Mouse (Mus musculus) adrenal gland, postnatal 36 days (tissue): ENCODE measurements around the gene Sept7. TPM values are rescaled to one million over a fixed set of nuclear protein-coding genes. Genes with fewer than 3 reads are reported as not detected.
"Not testable (repeated sequence)": the region's sequence is repeated elsewhere in the genome, so short reads cannot be mapped to it uniquely, and the experiment has no call there.

ENCODE experiments used
- DNase-seq, 2 experiments: peaks; one replicate each; pipeline ENCODE4 v3.0.0; 2021; ENCODE audit warnings: mixed read lengths in 1 of 2
- long read RNA-seq, 2 experiments: library from polyadenylated mRNA; stranded (forward); transcript quantifications; one replicate each; pipeline ENCODE4 v2.0.0; 2021; ENCODE audit warnings: borderline sequencing depth in 2 of 2
- total RNA-seq, 2 experiments: library from RNA; stranded (reverse); gene quantifications; 2 replicates each; pipeline ENCODE4 v1.2.3; 2021

Gene Sept7
- total RNA-seq, result 100 to 1,000 TPM; 112 to 128 TPM
- long read RNA-seq, experiment 1, partial matches to known transcripts, result 13 of 137 reads
- long read RNA-seq, experiment 1, other reads (novel, unspliced or antisense), result 124 of 137 reads
- long read RNA-seq, experiment 2, partial matches to known transcripts, result 2 of 30 reads
- long read RNA-seq, experiment 2, other reads (novel, unspliced or antisense), result 28 of 30 reads

DNA sequence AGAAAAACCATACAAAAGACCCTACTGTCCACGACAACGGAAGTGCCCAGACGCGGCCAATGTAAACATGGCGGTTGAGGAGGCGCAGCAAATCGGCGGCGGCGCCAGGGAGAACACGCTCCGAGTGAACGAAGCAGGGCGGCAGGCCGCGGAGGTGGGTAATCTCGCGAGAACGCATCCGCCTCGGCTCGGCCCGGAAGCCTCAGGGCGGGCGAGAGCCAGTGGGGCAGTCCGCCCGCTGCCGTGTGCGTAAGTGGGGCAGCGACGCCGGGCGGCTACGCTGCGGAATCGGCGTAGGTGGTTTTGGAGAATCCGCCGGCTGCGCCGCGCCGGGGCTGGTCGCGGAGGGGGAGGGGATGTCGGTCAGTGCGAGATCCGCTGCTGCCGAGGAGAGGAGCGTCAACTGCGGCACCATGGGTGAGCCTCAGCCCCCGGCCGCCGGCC, at the start of gene Sept7:
Gene Sept7, plus strand, starts transcription at position 157 of the 444 bp plus-strand sequence.
- peak; percentile 99 for DNase-seq

DNA sequence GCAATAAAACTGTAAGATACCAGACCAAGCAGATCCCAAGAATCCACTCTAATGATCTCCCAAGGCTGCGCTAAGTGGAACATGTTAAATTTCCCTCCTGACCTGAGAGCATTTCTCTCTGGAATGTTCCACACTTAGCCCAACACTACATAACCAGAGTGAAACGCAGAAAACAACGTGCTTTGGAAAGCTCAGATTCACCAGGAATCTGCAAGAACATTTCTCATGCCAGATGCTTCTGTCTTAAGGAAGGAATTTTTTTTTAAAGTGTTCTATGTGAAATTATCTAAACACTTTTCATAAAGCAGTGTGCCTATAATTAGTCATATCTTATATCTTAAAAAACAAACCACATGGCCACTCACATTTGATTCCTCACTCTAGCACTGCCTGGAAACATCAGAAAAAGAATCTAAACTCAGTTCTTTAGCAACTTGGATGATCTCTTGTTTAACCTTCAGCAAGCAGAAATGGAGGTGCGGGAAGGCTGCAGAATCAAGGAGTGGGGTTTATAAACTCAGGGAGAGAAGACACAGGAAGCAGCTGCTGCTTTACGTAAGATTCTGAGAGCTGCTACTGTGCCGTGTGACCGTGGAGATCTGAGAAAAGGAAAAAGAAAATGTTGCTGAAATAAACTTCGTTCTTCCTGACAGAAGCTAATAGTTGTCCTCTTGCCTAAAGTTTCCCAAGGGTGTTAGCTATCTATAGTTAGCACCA, 44.0 kb upstream of the Sept7 start:
- no peak for DNase-seq

DNA sequence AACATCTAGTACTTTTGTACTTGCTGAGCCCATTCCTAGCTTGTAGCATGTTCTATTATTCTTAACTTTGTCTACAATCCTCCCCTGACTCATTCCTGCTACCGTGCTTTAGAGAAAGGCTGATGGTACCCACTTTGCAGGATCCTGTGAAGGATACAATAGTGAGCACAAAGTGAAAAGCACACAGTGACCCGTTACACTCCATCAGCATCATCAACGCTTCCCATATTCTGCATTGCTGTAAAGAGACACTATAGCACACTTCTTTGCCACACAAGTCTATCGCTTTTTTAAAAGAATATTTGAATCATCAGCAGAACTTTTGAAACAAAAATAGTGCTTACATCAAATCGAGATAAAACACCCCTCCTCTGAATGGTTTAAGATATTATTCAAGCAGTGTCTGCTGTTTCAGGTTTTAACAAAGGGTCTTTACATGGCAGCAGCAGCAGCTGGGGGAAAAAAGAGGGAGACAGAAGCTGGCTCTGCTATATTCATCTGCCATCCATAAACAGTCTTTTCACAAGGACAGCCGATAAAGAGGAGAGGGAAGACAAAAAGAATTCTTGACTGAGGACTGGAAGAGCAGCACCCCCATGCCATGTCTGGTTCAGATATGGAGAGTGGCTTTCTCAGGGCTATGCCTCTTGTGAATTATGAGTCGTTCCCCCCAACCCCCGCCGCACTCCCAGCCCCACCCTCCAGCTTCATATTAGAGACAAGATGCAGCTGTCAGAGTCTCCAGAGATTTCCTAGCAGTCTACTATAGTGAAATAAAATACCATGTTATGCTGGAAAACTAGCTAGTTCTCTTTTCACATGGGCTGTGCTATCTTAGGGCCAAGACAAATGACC, 39.7 kb upstream of the Sept7 start:
- DNase-seq, result no peak

DNA sequence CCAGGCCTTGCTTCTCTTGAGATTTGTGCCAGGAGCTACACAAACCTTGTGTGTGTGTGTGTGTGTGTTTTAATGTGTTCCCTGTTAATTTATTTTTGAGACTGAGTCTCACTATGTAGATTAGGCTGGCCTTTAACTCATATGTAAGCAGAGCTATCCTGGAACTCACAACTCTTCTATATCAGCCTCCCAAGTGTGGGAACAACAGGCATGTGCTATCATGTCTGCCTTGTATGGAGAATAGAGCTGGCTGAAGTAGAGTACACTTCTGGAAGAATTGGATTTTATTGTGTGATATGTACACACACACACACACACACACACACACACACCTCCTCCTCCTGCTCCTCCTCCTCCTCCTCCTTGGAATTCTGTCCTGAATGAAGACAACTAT, 39.1 kb upstream of the Sept7 start:
- no peak for DNase-seq

DNA sequence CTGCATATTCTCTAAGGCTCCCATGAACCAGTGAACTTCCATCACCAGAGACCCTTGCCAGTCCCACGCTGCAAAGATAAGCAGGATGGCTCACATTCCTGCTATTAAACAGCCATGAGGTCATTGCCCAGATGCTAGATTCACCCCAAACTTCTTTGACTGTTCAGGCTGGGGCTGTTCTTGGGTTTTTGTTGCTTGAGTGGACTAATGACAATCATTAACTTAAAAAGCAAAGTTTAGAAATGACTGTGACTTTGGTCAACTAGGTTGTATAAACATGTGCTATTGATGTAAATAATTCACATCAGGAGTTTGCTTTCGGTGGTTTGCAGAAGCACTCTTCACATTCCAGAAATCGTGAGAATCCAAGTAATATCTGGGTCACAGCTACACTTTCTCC, 36.8 kb upstream of the Sept7 start:
- no peak for DNase-seq

DNA sequence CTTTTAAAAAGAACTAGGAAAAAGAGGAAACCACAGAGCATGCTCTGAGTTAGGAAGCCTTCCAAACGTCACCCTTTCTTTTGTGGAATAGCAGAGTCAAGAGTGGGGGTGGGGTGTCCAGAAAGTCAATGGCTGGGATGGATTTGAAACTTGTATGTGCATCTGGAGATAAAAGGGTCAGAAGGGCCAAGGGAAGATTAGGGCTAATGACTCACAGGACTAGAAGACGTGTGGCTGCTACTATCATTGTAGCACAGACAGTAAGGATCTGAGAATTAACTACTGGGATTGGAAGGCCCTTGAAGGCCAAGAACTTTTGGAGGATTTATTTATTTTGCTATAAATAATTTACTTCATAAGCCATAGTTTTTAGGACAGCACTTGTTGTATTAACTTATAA, 36.0 kb upstream of the Sept7 start:
- no peak for DNase-seq

DNA sequence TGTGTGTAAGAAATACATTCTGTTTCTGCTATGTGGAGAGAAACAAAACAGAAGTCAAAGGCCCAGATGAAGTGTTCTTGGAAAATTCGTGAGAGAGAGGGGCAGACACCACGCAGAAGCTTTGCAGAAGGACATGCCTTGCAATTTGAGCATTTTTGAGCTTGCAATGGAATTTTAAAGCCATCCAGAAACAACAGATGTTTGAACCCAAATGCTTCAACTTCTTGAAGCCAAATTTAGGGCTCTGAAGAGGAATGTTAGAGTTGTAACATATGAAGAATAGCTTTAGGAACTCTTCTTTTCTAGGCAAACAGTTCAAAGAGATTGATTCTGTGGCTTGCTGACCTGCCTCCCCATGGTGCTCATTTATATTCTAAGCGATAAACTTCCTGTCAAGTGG, 33.3 kb upstream of the Sept7 start:
- DNase-seq, result no peak

DNA sequence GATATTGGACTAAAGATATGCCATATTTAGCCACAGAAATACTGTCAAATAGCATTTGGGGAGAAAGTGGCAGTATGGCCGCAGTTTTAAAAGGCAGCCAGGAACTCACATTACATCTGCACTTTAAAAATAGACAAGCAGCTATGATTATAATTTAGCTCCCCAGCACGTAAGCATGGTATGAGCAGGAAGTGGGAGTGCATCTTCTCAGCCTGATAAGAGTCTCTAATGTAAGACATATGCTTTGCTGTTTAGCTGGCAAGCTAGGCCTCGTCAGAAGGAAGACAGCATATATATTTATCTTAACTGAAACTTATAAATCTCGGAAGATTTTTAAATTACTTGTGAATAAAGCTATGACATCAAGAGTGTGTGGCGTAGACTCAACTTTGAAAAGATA, 32.4 kb upstream of the Sept7 start:
- DNase-seq, result no peak

DNA sequence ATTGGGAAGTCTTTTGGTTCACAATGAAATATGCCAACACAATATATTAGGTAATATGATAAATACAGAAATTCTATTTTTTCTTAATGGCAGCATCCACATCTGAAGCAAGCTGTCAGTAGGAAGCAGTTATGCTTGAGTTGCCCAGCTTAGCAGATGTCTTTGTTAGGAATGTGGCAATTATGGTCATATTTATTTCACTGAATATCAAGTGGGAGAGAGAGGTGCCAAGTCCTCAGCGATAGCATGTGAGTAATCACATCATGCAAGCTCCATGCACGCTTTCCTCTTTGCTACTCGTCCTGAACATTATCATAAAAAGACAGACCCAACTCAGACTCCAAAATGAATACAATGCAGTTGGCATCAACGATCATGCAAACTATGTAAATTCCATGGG, 27.3 kb upstream of the Sept7 start:
- DNase-seq, result no peak

DNA sequence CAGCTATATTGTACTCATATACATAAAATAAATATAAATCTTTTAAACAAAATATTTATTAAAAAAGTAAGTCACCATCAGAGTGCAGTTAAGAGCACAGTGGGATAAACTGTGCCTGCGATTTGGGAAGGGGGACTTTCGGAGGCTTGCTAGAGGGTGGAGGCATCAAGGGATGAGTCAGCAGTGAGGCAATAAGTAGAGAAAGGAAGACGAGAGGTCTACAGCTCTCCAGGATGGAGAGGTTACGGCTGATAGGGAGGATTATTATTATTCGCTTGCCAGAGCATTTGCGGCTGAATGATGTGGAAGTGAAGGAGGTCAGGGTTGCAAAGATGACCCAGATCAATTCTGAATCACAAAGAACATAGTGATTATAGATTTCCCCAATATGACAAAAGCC, 22.5 kb upstream of the Sept7 start:
- DNase-seq, result no peak

DNA sequence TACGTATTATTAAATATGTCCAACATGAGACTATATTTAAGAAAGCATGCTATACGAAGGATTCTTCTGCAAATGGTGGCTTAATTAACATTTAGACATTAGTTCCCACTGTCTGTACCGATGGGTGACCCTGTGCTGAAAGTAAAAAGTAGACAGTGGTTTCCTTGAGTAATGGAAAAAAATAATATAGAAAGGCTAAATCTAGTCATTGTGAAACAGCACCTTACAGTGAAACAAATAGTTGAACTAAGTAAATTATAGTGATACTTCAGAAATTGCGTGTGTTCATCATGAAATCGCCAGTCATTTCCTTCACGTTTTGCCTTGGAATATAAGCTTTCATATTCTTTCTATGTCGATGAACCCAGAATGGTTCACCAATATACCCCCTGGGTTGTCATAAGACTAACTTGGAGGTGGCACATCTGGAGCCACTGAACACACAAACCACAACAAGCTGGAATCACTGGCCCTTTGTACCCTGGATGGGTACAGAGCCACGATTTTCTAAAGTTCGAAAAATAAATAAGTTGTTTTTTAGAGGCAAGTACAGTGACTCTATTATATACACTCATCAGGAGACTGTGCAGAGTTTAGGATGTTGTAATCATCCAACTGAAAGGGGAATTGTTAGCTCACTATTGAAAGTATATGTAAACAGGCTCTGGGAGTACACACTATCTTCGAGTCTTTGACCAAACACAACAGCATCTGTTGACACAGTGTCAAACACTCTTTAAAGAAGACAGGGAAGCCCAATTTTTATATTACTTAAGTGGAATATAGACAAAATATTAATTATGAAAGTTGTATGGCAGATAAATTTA, 21.8 kb upstream of the Sept7 start:
- no peak for DNase-seq

DNA sequence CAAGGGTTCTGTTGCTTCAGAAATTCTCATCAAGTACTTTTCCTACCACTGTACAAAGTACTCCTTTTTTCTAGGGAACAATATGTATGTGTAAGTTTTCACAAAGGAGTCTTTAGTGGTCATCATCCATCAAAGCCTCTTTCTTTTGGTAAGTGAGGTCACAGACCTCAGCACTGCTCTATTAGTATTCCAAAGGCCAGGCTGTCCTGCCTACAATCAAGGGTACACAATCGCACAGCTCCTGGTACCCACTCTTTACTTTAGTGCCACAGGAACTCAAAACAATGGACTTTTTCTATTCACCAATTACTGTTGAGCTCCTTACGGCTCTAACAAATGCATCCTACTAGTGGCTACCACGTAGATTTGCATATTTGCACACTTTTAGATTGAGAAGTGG, 11.2 kb upstream of the Sept7 start:
- no peak for DNase-seq

DNA sequence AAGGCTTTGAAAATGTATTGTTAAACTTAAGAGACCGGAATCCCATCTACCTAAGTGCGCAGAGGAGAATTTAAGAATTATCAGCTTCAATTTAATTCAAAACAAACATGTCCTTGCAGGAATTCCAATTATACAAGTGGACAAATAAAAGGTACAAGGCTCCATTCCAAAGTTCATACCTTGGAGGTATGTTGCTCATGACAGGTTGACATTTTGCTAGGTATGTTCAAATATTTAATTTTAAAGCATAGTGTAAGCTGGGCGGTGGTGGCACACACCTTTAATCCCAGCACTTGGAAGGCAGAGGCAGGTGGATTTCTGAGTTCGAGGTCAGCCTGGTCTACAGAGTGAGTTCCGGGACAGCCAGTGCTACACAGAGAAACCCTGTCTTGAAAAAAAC, 10.5 kb upstream of the Sept7 start:
- DNase-seq, result not testable (repeated sequence)

DNA sequence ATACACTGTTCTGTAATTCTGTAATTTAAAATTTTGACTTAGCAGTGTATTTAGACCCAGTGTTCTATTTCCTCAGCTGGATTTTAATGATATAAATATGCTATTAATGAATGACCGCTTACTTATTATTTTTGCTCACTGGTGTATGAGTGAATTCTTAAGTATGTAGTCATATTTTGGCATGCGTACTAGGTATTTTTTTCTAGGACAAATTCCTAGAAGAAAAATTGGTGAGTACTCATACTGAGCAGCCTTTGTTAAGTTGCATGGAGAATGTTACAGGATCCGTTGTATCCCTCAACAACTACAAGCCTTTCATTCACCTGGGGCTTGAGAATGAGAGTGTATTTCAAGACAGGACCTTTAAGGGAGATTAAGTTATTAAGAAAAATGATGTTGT, 10.0 kb upstream of the Sept7 start:
- DNase-seq, result no peak

DNA sequence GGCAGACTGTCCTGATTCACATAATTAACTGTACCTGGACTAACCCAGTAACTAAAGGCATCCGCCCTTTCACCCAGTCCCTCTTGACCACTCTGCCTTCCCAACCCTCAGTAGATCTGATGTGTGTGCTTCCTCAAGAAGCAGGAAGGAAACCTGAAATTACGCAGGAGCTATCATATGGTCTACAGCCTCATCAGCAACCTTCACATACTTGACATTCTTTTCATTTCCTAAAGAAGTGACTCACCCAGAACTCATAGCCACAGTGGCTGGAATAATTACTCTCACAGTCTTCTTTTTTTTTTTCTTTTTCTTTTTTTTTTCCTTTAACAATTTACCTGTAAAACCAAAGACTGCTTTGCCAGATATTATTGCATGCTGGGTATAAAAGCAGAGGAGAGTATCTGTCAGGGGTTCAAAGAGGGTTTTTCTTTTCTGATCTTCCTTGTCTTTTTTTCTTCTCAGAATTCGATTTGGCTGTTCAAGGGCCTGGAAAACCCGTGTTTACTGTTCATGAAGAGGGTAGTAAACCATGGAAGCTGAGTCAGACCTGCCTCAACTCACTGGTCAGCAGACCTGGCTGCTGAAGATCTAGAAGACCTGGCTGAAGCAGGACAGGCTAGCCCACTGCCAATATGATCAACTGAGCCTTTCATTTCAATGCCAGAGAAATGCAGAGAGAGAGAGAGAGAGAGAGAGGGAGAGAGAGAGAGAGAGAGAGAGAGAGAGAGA, 8.1 kb upstream of the Sept7 start:
- no peak for DNase-seq

DNA sequence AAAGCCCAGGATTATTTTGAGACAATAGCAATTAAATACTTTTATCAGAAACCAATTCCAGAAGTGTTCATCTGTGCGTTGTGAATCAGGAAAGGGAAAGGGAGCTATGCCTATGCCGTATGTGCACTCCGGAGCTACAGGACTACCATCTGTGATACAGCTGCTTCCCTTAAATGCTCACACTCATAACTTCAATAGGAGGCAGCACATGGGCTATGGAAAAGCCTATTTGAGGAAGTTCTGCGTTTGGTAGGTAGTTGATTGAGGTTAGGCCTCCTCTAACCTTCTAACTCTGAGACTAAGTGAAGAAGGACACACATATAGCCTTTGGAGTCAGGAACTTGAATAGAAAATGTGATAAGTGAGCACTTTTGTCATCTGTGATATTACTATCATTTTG, 7.1 kb upstream of the Sept7 start:
- DNase-seq, result no peak

DNA sequence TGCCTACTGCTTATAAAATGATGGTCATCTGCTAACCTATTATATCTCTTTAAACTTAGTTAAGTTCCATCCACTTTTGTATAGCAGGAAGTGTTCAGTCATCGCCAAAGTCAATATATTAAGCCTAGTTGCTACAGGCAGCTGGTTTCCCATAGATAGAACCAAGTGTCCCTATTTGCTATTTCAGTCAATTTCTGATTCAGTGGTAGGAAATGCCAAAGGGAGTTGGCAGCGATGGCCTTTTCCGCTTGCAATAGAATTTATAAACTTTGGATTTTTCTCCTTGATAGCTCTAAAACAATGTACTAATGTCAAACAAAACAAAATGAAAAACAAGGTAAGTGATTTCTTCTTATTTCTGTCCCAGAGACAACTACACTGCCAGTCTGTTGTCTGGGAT, 5.7 kb upstream of the Sept7 start:
- no peak for DNase-seq

DNA sequence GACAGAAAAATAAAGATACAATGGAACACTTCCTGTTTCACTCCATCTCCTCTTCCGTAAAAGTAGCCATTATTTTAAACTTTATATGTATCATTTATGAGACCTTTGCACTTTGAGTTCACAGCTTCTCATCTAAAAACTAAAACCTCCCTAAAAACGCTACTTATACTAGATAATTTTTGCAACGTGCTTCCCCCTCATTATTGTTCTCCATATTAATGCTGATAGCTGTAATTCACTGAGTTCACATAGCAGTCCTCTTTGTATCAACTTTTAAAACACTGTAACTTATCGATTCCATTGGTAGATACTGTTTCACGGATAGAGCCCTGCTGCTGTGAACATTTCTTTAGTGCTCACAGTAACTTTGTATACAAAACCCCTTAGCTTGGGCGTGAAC, 1.1 kb upstream of the Sept7 start:
- DNase-seq, result no peak

DNA sequence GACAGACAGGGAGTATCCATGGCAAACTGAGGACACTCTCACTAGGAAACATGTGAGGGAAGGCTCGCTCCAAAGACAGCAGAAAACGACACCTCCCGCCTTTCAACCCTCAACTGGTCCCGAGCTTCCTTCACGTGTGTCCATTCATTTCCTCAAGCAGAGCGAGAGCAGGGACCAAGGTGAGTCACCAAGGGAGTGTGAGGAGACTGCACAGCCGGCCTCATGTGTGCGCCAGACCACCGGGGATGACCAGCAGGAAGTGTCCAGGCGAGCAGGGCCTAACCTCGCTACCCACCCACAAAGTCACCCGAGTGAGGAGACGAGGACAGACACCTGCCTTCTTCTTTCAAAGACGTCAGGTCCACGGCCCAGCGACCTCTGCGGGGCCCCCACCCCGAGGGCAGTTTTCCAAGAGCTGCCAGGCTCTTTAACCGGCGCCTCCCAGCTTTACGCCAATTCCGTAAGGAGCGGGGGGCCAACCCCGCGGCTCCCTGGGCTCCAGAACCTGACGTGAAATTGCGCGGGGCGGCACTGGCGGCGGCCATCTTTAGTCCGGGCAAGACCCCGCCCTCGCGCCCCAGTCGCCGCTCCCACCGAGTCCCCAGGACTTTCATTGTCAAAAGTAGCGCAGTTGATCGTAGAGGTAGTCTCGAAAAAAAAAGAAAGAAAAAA, 492 bp upstream of the Sept7 start:
- peak; percentile 90 to 92 for DNase-seq

DNA sequence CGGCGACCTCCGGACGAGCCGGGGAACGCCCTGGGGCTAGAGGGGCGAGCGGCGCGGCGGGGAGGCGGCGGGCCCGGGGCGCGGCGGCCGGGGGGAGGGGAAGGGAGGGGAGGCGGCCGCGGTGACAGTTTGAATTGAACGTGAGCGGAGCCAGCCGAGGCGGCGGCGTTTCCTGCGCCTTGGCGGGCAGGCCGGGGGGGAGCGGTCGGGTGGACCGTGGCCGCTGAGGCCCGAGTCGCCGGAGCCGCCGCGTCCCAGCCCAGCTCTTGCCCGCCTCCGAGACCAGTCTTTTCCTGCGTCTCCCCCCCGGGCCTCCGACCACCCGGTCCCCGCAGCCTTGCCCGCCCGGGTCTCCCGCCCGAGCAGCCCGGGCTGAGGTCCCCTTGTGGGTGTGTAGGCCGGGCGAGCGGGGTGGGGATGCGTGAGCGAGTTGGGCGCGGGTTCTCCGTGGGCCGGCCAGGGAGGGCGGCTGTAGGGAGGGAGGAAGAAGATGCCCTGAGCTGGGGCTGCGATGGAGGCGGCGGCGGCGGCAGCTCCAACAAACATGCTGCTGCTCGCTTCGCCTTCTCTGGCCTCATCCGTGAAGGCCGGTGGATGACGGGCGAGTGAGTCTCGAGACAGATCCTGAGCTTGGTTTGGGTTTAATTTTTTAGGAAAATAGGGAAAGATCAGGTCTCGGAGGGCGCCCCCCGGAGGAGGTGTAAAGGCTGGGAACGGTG, 679 bp downstream of the Sept7 start:
- peak; percentile 73 to 82 for DNase-seq

DNA sequence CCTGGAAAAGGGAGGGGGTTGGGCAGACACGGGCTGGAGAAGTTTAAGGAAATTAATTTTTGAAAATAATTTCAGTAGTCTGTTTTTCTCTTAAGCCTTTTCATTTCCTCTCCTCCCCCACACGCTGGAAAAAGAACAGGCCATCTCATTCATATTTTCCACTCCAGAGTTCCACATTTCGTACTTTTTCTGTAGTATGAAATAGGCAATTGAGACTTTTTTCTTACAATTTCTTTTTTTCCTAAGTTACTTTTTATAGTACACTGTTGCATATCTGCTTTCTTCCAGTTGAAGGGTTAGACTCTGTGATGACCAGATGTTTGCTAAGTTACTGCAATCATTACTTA, 1.2 kb downstream of the Sept7 start:
- no peak for DNase-seq
